Mouse (Mus musculus) left cerebral cortex, postnatal 36 days (tissue): ENCODE data around the gene Large2. TPM values are rescaled to one million over a fixed set of nuclear protein-coding genes. Genes with fewer than 3 reads are reported as not detected.
A peak's percentile ranks its signal among the peaks of the same experiment; 100 is the strongest.
"Not testable (repeated sequence)": the region's sequence is repeated elsewhere in the genome, so short reads cannot be mapped to it uniquely, and the experiment has no call there.

Experiments
- DNase-seq, 2 experiments: peaks; one replicate each; pipeline ENCODE4 v3.0.0; 2021 to 2022; ENCODE audit warnings: low spot score in 2 of 2, mixed read lengths in 1 of 2
- intact Hi-C: fragments of 180-260 bp; cut with DNase I; formaldehyde crosslinking; loops from one replicate; pipeline ENCODE4 v1.15.1; 2025
- total RNA-seq, 2 experiments: library from RNA; stranded (reverse); gene quantifications; 2 replicates each; pipeline ENCODE4 v1.2.3; 2021

The Large2 gene
- total RNA-seq: under 1 TPM; 0.47 to 0.97 TPM

DNA sequence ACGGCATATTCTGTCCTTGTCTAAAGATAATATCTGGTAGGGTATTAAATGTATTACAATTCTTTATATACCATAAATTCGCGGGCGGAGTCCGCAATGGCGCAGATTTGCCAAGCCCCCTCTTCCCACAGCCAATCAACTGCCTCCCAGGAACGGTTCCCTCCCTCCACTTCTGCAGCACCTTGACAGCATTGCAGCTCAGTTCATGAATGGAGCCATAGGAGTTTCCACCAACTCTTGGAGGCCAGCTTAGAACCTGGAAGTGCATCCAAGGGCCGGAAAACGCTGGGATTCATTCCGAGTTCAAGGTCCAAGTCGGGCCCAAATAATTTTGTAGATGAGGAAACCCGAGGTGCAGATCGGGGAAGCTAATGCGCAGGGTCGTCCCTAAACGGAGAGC lies at the start of gene Large2, which contains the start of gene Pex16:
TSS of gene Large2 (minus strand) at position 356 of the 400 bp plus-strand sequence.
TSS of gene Pex16 (plus strand) at position 163 of the 400 bp plus-strand sequence.
- DNase-seq: peak; percentile 58 to 61
- intact Hi-C loops: no loop called here

DNA sequence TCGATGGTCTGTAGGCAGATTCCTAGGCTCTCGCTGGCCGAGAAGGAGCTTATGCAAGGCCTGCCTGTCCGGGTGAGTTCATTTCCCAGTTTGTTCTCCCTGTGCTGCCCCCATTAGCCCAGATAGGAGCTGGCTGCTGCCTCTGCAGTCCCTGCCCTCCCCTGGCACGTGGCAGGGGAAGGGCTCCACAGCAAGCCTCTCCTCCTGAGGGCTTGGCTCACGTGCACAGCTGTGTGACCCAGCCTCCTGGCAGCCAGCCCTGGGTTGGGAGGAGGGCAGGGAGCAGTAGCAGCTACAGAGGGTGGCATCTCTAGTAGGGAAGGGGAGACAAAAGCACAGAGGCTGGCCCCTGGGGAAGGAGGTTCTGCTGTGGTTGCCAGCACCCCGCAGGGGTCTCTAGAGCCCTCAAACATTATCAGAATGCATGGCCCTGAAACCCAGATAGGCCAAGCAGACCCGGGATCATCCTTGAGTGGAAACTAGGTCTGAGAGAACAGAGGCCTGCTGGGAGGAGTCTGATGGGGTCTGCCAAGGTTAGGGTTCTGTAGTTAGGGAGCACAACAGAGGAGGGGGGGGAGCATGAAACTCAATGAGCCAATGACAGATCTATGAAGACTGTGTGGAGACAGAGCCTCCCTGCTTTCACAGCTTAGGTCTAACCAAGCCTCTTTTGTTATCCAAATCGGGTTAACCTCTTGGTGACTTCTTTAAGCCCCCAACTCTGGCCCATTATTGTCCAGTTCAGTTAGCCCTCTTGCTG lies 49.2 kb upstream of the Large2 start:
- peak; percentile 81 for DNase-seq
- intact Hi-C loops: no loop called here

DNA sequence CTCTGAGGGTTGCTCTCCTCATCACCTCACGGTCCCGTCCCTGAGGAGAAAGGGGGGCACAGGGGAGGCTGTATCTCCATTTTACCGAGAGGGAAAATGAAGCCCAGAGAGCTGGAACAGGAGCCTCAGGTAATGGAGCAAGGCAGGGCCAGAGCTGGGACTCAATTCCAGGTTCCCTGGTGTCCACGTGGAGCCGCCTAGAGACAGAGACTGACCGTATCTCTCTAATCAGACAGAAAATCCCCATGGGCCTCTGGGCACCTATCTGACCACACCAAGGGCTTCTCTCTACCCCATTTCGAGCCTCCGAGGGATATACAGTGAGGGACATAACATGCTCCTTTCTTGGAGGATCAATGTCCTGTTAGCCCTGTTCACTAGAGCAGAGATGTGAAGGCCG lies 48.5 kb upstream of the Large2 start:
- intact Hi-C loops: no loop called here

DNA sequence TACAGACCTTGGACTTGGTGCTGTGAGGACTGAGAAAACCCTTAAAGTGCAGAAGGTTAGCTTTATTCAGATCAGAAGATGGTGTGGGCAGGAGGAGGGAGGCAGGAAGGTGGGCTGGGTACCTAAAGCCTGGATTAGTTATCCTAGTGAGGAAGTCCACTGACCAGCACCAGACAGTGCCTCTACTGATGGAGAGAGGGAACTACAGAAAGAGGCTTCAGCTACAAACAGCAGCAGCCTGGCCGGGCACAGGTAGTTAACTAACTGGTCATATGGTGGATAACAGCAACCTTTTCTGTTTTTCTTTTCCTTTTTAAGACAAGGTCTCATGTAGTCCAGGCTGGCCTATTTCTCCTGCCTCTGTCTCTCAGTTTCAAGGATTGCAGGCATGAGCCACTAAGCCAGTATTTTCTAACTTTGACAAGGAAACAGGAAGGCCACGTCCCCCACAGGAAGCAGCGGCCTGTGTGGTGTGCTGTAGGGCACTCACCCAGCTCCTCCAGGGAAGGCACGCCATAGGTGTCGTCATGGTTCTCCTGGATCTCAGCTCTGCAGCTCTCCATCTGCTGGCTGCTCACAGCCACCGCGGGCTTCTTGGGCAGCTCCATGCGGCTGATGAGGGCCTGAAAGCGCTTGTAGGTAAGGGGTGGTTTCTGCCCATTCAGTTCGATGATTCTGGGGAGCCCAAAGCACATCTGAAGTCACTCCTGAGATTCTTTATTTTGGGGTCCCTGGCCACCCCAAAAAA lies 47.9 kb upstream of the Large2 start:
- intact Hi-C loops: no loop called here
- no peak for DNase-seq

More for the DNA sequence above, 48.5 kb upstream of the Large2 start:
- DNase-seq: no peak

DNA sequence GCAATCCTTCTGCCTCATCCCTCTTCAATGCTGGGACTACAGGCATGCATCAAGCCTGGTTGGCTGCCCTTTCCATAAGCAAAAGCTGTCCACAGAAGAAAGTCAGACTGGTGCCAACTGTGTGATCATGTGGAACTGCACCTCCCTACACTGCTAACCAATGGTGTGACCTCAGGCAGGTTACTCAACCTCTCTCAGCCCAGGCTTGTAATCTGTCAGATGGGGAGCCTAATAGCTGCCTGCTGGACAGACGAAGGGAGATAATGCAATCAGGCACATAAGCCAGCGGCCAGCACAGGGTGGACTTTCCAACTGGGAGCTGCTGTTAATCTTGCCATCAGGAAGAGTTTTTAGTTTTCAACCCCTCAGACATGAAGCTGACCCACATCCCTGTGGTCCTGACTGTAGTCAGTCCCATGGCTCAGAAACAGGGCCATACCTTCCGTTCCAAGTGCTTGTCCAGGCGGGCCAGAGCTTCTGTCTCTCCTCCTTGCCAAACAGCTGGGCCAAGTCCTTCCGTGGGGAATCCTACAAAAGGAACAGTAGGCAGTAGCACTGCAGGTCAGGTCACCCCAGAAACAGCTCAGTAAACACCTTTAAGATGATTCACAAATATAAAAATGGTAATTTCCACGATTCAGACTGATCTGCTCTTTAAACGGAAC lies 47.2 kb upstream of the Large2 start:
- intact Hi-C loops: no loop called here
- DNase-seq: no peak

DNA sequence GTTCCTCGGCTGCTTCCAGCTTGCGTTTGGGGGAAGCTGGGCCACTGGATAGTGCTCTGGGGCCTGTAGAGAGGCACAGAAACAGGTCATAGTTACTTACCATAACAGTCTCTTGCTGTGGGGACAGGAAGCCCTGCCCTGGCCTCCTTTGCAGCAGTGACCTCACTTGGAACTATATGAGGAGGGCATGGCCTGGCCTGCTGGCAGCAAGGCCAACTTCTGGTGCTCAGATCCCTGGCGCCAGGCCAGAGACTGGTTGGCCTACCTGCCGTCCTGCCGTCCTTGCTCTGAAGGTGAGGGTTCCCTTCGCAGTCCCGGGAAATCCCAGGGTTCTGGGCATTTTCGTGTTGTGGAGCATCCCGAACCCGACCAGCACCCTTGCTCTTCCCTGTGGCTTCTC lies 37.0 kb upstream of the Large2 start:
- intact Hi-C loops: no loop called here
- no peak for DNase-seq

DNA sequence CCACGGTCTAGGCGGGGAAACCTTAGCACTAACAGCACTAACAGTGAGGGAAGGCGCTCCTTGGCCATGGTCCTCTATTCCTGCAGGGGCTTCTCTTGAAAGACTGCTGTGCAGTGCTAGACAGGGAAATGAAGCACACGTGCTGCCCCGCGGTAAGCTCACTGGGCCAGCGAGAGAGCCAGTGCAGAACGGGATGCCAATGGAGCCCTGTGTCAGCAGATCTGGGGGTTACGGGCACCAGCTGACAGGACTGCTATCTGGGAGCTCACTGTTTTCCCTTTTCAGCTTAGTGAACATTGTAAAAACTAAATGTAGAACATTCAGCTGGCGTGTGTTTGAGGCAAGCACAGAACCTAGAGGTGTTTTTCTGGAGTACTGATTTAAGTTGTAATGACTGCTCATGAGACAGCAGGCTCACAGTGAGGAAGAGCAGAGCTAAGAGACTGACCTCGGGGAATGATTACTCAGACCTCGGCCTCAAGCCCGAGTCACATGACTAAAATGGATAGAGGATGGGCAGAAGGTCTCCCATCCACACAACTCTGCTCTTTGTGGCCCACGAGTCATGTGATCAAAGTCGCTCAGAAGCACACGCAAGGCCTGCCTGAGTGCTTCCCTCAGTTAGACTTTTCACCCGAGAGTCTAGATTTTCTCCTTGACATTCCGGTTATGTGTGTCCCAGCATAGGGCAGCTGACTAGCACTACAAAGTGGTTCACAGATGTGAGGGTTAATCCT lies 33.8 kb upstream of the Large2 start:
- DNase-seq: no peak
- intact Hi-C loops: no loop called here

DNA sequence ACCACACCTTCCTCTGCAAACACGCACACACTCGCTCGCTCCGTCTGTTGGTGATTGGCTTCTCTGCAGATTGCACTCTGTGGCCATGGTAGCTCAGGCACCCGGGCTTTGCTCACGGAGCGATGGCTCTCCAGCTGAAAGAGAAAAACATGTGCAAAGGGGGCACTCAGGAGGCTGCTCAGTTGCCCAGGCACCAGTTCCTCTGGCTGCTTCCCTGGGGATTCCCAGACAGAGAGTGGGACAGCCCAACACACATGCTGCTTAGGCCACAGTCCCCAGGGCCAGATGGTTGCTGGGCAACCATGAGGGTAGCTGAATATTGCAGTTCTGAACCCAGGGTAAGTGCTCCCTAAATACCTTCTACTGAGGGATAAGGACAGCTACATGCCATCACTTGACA lies 31.0 kb upstream of the Large2 start:
- no peak for DNase-seq
- intact Hi-C loops: no loop called here

DNA sequence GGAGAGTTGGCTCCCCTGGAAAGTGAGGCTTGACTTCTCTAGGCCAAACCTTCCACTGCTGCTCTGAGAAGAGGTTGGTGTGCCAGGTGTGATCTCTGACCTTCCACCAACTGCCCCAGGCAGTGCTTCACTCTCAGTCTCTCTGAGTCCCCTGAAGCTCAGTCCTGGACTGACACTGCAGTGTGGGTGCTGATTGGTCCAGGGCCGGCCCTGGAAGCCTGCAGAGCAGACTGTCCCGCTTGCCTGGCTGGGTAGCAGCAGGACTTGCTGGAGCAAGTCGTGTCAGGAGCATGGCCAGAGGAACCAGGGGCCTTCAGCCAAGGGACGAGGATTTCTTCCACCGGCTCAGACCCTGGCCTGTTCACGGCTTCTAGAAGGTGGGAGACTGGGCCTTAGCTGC lies 30.1 kb upstream of the Large2 start:
- intact Hi-C loops: no loop called here
- no peak for DNase-seq

DNA sequence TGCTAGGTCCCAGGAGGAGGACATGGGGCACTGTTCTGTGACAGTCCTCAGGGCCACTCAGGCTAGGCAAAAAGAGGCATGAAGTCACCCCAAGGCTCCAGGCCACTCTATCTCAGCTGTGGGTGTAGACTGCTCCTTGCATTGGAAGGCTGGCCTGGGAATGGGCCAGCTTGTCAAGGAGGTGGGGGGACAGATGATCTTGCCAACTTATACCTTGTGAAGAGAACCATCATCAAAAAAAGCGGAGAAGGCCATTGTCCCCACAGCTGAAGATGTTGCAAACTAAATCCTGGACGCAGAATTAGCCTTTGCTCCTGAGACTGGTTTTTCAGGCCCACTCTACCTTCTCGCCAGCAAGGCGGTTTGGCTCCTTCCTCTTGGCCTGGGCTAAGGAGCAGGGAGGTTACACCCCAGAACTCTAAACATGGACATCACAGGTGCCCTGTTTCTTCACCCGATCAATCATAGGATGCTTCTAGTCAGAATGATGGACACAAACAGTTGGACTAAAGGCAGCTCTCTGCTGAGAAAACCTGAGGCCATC lies 29.2 kb upstream of the Large2 start:
- DNase-seq: no peak
- intact Hi-C loops: no loop called here

DNA sequence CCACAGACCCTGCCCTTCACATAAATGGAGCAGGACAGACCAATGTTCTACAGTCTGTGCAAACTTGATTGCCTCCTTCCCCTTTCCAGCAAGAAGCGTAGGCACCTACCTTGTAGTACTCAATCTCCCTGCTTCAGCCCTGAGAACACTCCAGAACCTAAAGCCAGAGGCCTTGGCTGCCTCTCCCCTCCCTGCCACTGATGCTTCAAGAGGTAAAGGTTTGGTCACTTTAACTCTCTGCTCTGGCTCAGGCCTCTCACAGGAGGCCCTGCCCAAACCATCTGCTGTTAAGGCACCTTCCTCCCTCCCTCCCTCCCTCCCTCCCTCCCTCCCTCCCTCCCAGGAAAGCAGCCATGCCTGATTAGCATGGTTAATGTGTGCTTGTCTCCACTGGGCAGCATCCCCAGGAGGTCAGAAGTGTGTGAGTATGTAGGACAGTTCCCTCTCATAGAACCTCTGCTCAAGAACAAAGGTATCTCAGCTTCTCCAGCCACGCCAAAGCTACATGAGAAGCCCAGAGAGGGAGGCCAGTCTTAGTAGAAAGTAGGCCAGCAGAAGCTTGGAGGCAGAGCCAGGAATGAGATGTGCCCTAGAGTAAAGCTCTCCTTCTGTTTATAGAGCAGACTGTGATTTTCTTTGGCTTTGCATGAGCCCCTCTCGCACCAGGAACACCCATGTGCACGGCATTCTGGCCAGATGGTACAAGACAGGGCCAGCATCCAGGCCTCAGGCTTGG lies 28.1 kb upstream of the Large2 start:
- peak; percentile 57 for DNase-seq
- intact Hi-C loops: no loop called here

DNA sequence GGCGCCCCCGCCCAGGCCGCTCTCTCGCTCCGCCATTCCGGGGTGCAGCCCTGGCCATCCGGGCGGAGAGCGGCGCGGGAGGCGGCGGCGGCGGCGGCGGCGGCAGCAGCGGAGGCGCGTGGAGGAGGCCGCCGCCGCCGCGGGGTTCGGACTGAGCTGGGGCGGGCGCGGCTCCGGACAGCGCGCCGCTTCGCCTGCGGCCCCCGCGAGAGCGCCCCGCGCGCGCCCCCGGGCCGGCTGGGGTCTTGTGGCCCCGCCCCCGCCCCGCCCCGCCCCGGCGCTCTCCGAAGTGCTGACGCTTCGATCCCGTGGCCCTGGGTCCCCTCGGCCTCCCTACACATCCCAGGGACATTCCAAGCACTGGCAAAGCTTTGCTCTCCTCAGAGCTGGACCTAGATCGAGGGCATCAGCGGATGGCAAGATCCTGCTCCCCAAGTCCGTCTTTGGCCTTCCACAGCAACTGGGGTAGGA lies 26.5 kb upstream of the Large2 start, which contains the start of gene Mapk8ip1:
TSS of gene Mapk8ip1 (minus strand) at position 173 of the 471 bp plus-strand sequence.
- DNase-seq: no peak
- intact Hi-C loops: no loop called here

DNA sequence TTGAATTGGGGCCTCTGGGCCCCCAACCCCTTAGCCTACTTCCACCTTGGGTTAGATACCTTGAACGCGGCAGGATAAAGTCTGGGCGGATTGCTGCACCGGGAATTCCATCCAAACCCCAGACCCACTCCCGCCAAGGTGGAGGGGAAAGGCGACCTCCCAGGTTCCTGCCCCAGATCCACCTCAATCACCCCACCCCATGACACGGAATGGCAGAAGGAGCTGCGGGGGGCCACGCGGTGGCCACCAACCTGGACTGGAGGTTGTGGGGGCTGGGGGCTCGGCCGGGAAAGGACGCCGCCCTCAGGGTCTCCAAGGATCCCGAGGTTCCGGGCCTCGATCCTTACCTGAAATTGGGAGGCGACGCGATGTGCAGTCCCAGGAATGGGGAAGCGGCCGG lies 26.0 kb upstream of the Large2 start:
- DNase-seq: no peak

DNA sequence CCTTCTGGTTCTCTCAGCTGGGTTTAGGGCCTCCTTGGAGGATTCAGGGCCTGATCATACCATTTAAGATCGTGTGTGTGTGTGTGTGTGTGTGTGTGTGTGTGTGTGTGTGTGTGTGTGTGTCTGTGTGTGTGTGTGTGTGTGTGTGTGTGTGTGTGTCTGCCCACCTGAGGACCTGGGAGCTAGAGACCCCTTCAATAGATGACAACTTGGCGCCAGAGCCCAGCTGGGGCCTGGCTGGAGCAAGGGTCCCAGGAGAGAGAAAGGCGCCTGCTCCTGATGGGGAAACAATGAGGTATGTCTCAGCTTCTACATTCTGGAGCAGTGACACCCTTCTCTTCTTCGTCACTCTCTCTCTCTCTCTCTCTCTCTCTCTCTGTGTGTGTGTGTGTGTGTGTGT lies 25.2 kb upstream of the Large2 start:
- intact Hi-C loops, DNase-seq: not testable (repeated sequence)

More for the DNA sequence above, 26.0 kb upstream of the Large2 start:
- intact Hi-C loops: no loop called here

DNA sequence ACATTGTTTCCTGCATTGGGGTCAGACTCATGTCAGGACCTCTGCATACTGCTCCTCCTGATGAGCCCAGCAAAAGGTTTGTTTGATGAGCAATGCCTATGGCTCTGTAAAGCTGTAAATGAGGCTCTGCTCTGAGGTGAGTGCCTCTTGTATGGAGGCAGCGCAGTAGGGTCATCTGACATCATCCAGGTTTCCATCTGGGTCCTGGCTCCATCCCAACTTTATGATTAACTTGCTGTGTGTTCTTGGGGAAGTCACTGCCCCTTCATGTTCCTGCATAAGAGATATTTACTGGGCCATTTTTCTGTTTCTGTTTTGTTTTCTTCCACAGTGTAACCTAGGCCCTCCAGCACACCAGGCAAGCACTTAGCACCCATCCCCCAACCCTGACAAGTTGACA lies 22.8 kb upstream of the Large2 start:
- DNase-seq: no peak
- intact Hi-C loops: no loop called here

DNA sequence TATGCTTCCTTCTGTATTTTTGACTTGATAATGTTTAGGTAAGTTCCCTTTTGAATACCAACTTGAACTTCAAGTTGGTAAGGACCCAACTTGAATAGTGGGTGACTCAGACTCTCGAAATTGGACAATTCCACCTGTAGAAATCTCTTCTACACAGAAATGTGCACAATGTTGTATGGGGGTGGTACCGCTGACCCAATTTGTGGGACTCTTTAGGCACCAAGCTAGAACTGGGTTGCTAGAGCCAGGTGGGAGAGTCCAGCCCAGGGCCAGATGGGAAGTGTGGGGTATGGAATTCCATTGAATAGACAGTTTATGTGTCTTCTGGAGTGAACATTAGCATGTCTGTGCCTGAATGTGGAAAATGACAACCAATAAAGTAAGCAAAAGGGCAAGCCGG lies 20.9 kb upstream of the Large2 start:
- intact Hi-C loops: no loop called here
- DNase-seq: no peak

DNA sequence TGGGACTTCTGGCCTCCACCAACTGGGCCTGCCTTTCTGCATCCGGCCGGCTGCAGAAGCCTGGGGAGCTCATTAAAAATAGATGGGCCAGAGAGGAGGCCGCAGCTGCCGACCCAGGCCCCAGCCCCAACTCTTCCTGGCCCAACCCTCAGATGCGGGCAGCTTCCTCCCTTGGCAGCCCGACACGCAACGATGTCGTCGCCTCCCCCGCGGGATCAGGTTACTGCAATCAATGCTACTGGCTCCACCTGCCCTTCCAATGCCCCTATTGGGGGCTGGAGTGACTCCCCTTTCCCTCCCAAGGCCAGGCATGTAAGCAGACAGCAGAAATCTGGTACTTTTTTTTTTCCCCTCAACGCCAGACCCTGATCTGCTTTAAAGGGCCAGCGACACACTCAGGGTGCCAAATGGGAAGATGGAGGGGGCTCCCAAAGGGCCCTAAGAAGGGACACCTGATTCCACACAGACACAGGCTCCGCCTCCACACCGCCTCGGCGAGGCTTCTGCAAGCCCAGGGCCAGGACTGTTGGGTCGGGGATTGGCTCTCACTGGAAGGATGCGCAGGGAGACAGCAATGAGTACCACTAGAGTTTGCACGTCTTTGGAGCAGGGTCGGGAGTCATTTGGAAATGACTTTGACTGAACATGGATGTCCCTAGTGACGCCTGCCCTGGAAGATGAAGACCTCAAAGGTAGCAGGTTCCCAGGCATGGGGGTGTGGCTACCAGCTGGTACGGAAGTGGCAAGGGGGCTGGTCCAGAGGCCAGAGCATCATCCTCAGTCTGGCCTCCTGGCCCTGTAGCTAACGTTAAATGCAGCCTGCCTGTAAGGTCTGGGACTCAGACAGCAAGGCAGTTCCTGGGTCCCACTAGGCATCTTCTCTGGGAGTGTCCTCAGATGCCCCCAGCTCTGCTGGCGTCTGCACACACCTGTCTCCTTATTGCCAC lies 17.9 kb upstream of the Large2 start:
- DNase-seq: no peak
- intact Hi-C loops: no loop called here
